Mouse (Mus musculus): ENCODE results near the gene Irak1. TPM values are rescaled to one million over a fixed set of nuclear protein-coding genes. Genes with fewer than 3 reads are reported as not detected.

Irak1 gene
- polyA plus RNA-seq (2011; ENCODE audit: insufficient read depth, insufficient read length, low replicate concordance, missing spikeins), result 41.4 and 97.5 TPM in 2 replicates

DNA sequence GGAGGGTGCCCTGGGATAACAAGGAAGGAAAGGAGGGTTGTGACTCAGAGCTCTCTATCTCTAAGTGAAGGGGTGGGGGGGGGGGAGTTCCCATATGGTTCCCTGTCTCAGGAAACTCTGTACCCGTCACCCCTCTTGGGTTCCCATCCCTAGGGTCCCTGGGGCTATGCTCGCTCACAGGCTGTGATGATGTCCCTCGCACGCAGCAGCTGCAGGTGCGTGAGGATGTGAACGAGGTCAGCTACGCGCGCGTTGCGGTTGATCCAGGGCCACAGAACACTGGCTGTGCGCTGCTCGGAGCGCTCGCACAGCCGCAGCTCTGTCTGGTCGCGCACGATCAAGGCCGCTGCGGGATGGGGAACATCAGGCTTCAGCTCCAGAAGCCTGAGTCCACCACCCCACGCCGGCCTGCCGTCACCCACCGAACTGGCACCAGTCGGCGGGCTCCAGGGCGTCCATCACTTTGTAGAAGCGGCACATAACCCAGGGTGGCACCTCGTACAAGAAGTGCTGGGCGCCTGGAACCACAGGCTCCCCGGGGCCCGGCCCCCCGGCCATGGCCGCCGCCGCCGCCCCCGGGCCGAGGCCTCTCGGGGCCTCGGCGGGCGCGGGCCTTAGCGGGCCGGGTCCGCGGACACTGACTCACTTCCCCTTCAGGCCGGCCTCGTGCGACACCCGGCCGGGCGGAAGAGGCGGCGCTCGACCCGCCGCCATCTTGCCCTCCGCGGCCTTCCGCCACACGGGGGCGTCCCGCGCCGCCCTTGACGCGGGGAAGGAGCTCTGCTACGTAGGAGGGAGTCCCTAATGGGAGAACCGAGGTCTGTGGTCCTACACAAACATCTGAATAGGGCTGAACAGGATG is at the start of gene Irak1:
TSS of gene Irak1 (minus strand) at position 731 of the 862 bp plus-strand sequence.
- peak within 1 kb of the TSS; percentile 99 for H3K4me3 ChIP-seq (replicated peaks; ENCODE audit: control insufficient read depth, low read depth, low read length)
- peak within 1 kb of the TSS; percentile 84 for H3K27ac ChIP-seq (ENCODE audit: control insufficient read depth, insufficient read depth, low read depth, low read length, poor library complexity)
- 17% methylated on average over 58 of the region's 72 CpGs for WGBS
- H3K4me1 ChIP-seq (ENCODE audit: control insufficient read depth, insufficient read depth, low read length), result no peaks in the 10 kb centered on the region; the same call in 1 of the 2 replicates
- TF ChIP-seq POLR2A (IDR thresholded peaks at IDR 0.05; ENCODE audit: borderline replicate concordance, control insufficient read depth, low read depth, low read length) (peak; percentile 47; the same call in 1 of the 2 replicates), CTCF (IDR thresholded peaks at IDR 0.05; ENCODE audit: control insufficient read depth, insufficient read depth, low read length) (peak; percentile 68; the same call in 1 of the 2 replicates)

GRCm38 (mm10) chrX:74070794-74071193 is 47.1 kb upstream of the Irak1 start:
- no peak for TF ChIP-seq CTCF (IDR thresholded peaks at IDR 0.05; ENCODE audit: control insufficient read depth, insufficient read depth, low read length)
- no peak for TF ChIP-seq POLR2A (IDR thresholded peaks at IDR 0.05; ENCODE audit: borderline replicate concordance, control insufficient read depth, low read depth, low read length)

DNA sequence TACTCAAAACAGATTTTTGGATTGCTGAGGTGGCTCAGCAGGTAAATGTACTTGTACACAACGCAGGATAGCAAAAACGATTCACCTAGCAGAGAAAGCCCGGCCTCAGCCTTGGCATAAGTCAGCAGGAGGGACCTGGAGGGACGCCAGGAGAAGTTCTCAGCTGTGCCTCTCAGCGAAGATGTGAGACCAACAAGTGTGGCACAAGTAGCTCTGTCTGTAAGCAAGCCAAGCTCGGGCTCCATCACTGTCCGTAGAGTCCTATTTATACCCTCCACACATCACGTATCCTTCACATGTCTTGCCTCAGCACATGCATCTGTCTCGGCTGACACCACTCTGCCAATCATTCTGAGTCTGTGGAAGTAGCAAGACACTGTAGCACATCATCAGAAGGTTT is 44.2 kb upstream of the Irak1 start:
- Histone ChIP-seq H3K4me1 (ENCODE audit: control insufficient read depth, insufficient read depth, low read length) (no peaks in the 10 kb centered on the region), H3K4me3 (replicated peaks; ENCODE audit: control insufficient read depth, low read depth, low read length) (no peak overlapping the region), H3K27ac (ENCODE audit: control insufficient read depth, insufficient read depth, low read depth, low read length, poor library complexity) (no peak overlapping the region)
- no peak for TF ChIP-seq POLR2A (IDR thresholded peaks at IDR 0.05; ENCODE audit: borderline replicate concordance, control insufficient read depth, low read depth, low read length)
- 78% methylated on average over 9 of the region's 9 CpGs for WGBS

More at GRCm38 (mm10) chrX:74070794-74071193, 47.1 kb upstream of the Irak1 start:
- Histone ChIP-seq H3K4me3 (replicated peaks; ENCODE audit: control insufficient read depth, low read depth, low read length) (no peak overlapping the region), H3K27ac (ENCODE audit: control insufficient read depth, insufficient read depth, low read depth, low read length, poor library complexity) (no peak overlapping the region), H3K4me1 (ENCODE audit: control insufficient read depth, insufficient read depth, low read length) (no peaks in the 10 kb centered on the region)

GRCm38 (mm10) chrX:74045107-74045506 is 21.4 kb upstream of the Irak1 start:
- WGBS, result 43% methylated on average over 1 of the region's 1 CpGs
- no peak overlapping the region for H3K27ac ChIP-seq (ENCODE audit: control insufficient read depth, insufficient read depth, low read depth, low read length, poor library complexity)
- no peaks in the 10 kb centered on the region for H3K4me1 ChIP-seq (ENCODE audit: control insufficient read depth, insufficient read depth, low read length)
- TF ChIP-seq CTCF (IDR thresholded peaks at IDR 0.05; ENCODE audit: control insufficient read depth, insufficient read depth, low read length) (no peak), POLR2A (IDR thresholded peaks at IDR 0.05; ENCODE audit: borderline replicate concordance, control insufficient read depth, low read depth, low read length) (no peak)
- no peak overlapping the region for H3K4me3 ChIP-seq (replicated peaks; ENCODE audit: control insufficient read depth, low read depth, low read length)

GRCm38 (mm10) chrX:74037702-74038375 is 14.1 kb upstream of the Irak1 start:
- Histone ChIP-seq H3K27ac (ENCODE audit: control insufficient read depth, insufficient read depth, low read depth, low read length, poor library complexity) (no peak overlapping the region), H3K4me3 (replicated peaks; ENCODE audit: control insufficient read depth, low read depth, low read length) (no peak overlapping the region), H3K4me1 (ENCODE audit: control insufficient read depth, insufficient read depth, low read length) (no peaks in the 10 kb centered on the region)
- TF ChIP-seq CTCF (IDR thresholded peaks at IDR 0.05; ENCODE audit: control insufficient read depth, insufficient read depth, low read length) (no peak), POLR2A (IDR thresholded peaks at IDR 0.05; ENCODE audit: borderline replicate concordance, control insufficient read depth, low read depth, low read length) (no peak)
- WGBS, result 87% methylated on average over 5 of the region's 5 CpGs

GRCm38 (mm10) chrX:74030000-74030399 is 6.3 kb upstream of the Irak1 start:
- TF ChIP-seq POLR2A (IDR thresholded peaks at IDR 0.05; ENCODE audit: borderline replicate concordance, control insufficient read depth, low read depth, low read length) (no peak), CTCF (IDR thresholded peaks at IDR 0.05; ENCODE audit: control insufficient read depth, insufficient read depth, low read length) (no peak)
- no peaks in the 10 kb centered on the region for H3K4me1 ChIP-seq (ENCODE audit: control insufficient read depth, insufficient read depth, low read length)
- H3K27ac ChIP-seq (ENCODE audit: control insufficient read depth, insufficient read depth, low read depth, low read length, poor library complexity), result no peak overlapping the region
- no peak overlapping the region for H3K4me3 ChIP-seq (replicated peaks; ENCODE audit: control insufficient read depth, low read depth, low read length)
- WGBS, result 86% methylated on average over 1 of the region's 1 CpGs

- Histone ChIP-seq H3K4me1 (ENCODE audit: control insufficient read depth, insufficient read depth, low read length) (no peaks in the 10 kb centered on the region; the same call in 1 of the 2 replicates), H3K27ac (ENCODE audit: control insufficient read depth, insufficient read depth, low read depth, low read length, poor library complexity) (peak overlapping the region; percentile 48; the same call in 1 of the 2 replicates), H3K4me3 (replicated peaks; ENCODE audit: control insufficient read depth, low read depth, low read length) (peak overlapping the region; percentile 99)
- WGBS, result 21% methylated on average over 6 of the region's 6 CpGs
- TF ChIP-seq CTCF (IDR thresholded peaks at IDR 0.05; ENCODE audit: control insufficient read depth, insufficient read depth, low read length), result no peak
- TF ChIP-seq POLR2A (IDR thresholded peaks at IDR 0.05; ENCODE audit: borderline replicate concordance, control insufficient read depth, low read depth, low read length), result no peak
Observed at GRCm38 (mm10) chrX:74022795-74023187, 927 bp downstream of the Irak1 start.

DNA sequence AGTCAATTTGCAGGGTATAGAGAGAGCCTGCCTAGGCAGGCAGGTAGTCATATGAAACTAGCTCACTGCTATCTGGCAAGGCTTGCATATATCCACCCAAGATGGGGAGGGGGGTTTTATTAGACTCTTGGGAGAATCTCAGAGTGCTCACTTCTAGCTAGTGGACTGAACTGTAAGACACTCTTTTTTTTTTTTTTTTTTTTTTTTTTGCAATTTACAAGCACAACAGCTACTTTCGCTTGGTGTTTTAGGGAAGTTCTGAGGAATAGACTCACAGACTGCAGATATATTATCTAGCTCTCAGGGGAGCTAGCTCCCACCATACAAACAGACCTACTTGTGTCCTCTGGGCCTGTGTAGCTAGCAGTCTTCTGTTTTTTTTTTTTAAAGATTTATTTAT is 9.1 kb downstream of the Irak1 start:
- no peaks in the 10 kb centered on the region for H3K4me1 ChIP-seq (ENCODE audit: control insufficient read depth, insufficient read depth, low read length)
- no peak for TF ChIP-seq POLR2A (IDR thresholded peaks at IDR 0.05; ENCODE audit: borderline replicate concordance, control insufficient read depth, low read depth, low read length)
- no peak for TF ChIP-seq CTCF (IDR thresholded peaks at IDR 0.05; ENCODE audit: control insufficient read depth, insufficient read depth, low read length)
- WGBS, result 82% methylated on average over 1 of the region's 1 CpGs
- no peak overlapping the region for H3K27ac ChIP-seq (ENCODE audit: control insufficient read depth, insufficient read depth, low read depth, low read length, poor library complexity)
- H3K4me3 ChIP-seq (replicated peaks; ENCODE audit: control insufficient read depth, low read depth, low read length), result no peak overlapping the region

Measured in bone marrow, adult 2 months (tissue).